Mouse (Mus musculus) limb, embryonic 10.5 days (tissue): ENCODE data around the gene Poll. TPM values are rescaled to one million over a fixed set of nuclear protein-coding genes. Genes with fewer than 3 reads are reported as not detected.

ENCODE experiments used
- DNase-seq: peaks from one replicate; pipeline ENCODE4 v3.0.0-alpha.2; 2017; ENCODE audit warnings: low spot score
- H3K27ac ChIP-seq: fragments of 300-500 bp; sonication (generic); 2 replicates; pipeline ENCODE4 v1.5.1; 2016; ENCODE audit warnings: mild to moderate bottlenecking
- H3K27me3 ChIP-seq: fragments of 300-500 bp; sonication (generic); 2 replicates; pipeline ENCODE4 v1.6.1; 2016; ENCODE audit warnings: low read depth, mild to moderate bottlenecking; ENCODE audit not compliant: poor library complexity, severe bottlenecking
- H3K36me3 ChIP-seq: fragments of 300-500 bp; sonication (generic); 2 replicates; pipeline ENCODE4 v1.6.1; 2016; ENCODE audit warnings: mild to moderate bottlenecking, moderate library complexity
- H3K4me1 ChIP-seq: fragments of 300-500 bp; sonication (generic); 2 replicates; pipeline ENCODE4 v1.6.1; 2016
- H3K4me3 ChIP-seq: fragments of 300-500 bp; sonication (generic); 2 replicates; pipeline ENCODE4 v1.5.1; 2016; ENCODE audit warnings: mild to moderate bottlenecking, moderate library complexity
- H3K9me3 ChIP-seq: fragments of 300-500 bp; sonication (generic); replicated peaks from 2 replicates; pipeline ENCODE4 v1.6.1; 2016; ENCODE audit warnings: mild to moderate bottlenecking
- WGBS: fragments of 180-500 bp; shearing (Covaris S2); methylation state at CpG from one replicate; pipeline ENCODE4 v1.1.7; 2016; 5-methylcytosine and 5-hydroxymethylcytosine counted together
- polyA plus RNA-seq: library from polyadenylated mRNA; unstranded; fragments of >200 nt; fragmentation: Nextera tagmentation; extraction: Ambion mirVana; gene quantifications from 2 replicates; pipeline ENCODE4 v1.2.1, GENCODE M21; 2016

Poll gene
- polyA plus RNA-seq, result 22.6 and 25.9 TPM in 2 replicates

DNA sequence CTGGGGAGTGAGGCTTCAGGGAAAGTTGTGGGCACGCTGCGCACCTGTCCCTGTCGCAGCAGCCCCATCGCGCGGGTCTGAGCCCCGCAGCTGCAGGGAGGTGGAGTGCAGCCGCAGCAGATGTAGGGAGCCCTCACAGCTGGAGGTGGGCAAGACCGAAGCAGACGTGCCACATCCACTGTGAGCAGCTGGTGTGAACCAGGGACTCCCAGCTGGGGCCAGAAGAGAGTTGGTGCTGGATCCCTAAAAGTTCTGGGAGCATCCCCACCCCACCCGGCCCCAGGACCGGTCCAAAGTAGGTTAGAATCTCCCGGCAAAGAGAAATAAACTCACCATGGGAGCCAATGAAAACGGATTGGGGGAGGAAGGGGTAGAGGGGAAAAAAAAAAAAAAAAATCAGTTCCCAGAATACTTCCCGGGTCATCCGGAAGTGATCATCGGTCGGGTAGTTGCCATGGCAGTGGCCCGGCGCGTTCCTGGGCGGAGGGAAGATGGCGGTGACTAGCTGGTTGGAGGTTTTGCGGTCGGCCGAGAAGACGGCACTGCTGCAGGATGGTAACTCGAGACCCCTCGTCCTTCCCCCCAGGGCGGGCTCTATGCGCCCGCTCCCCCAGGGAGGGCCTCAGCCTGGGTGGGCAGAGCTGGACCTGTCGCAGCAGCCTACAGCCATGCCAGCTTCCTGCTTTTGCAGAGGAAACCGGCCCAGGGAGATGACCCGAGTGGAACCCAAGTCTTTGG, at the start of gene Poll, which contains the start of gene Gm17018:
Gene Poll, minus strand, starts transcription at position 379 of the 738 bp plus-strand sequence.
Gene Gm17018, plus strand, starts transcription at position 463 of the 738 bp plus-strand sequence.
- peaks cover 23% of the 10 kb centered on the region for H3K4me1 ChIP-seq
- peak; percentile 93 for DNase-seq
- peak within 1 kb of the TSS; percentile 93 for H3K27ac ChIP-seq
- peak within 1 kb of the TSS; percentile 89 for H3K4me3 ChIP-seq
- H3K9me3 ChIP-seq, result no peaks in the 10 kb centered on the region
- H3K36me3 ChIP-seq, result peaks cover 28% of the 10 kb centered on the region
- under 1% methylated on average over 35 of the region's 35 CpGs for WGBS
- H3K27me3 ChIP-seq, result no peaks in the 10 kb centered on the region

DNA sequence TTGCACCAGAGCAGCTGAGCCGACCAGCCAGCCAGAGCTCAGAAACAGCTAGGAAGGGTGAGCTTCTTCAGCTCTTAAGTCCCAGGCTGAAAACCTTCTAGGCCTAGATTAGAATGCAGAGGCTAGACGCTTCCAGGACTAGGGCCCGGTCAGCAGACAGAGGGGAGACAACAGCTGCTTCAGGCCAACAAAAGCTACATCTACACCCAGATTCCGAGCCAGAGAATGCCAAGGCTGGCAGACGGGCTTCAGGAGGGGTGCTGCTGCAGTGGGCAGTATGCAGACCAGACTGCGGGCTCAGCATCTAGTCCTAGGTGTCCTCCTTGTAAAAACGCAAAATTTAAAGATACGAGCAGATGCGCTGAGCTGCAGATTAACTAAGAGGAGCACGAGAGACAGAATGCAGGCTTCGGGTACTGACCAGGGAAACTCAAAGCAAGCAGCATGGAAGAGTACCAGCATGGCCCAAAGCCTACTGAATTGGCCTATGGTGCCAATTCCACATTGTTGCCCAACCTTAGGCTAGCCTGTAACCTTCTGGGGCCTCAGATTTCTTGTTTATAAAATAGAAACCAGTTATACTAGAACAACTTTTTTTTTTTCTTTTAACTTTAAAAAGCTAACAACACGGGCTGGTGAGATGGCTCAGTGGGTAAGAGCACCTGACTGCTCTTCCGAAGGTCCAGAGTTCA, 48.5 kb upstream of the Poll start:
- peak overlapping the region; percentile 42; the same call in 1 of the 2 replicates for H3K27ac ChIP-seq
- H3K27me3 ChIP-seq, result no peaks in the 10 kb centered on the region
- H3K9me3 ChIP-seq, result no peaks in the 10 kb centered on the region

DNA sequence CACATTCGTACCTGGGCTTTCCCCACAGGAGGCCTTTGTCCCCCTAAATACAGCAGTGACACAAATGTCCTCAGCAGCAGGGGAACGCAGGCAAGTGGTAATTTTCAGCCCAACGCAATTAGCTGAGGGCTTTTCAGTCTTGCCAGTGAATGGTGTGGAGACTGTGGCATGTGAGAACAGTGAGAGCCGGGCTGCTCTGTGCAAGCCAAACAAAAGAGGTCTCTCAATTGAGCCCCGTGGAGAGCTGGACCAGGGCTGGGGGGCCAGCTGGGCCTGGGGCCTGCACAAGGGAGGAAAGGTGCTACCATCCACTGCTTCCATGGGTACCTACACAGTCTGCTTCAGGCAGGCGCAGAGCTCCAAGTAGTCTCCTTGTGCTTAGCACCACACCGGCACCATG, 47.1 kb upstream of the Poll start:
- no peaks in the 10 kb centered on the region for H3K36me3 ChIP-seq
- DNase-seq, result no peak
- H3K4me3 ChIP-seq, result no peak overlapping the region
- 30% methylated on average over 7 of the region's 7 CpGs for WGBS
- no peaks in the 10 kb centered on the region for H3K27me3 ChIP-seq
- H3K27ac ChIP-seq, result peak overlapping the region; percentile 84
- H3K4me1 ChIP-seq, result peaks cover 26% of the 10 kb centered on the region
- H3K9me3 ChIP-seq, result no peaks in the 10 kb centered on the region

More for the DNA sequence above, 48.5 kb upstream of the Poll start:
- DNase-seq, result no peak
- WGBS, result 90% methylated on average over 13 of the region's 13 CpGs
- H3K36me3 ChIP-seq, result no peaks in the 10 kb centered on the region
- H3K4me3 ChIP-seq, result no peak overlapping the region
- peaks cover 26% of the 10 kb centered on the region for H3K4me1 ChIP-seq

GRCm38 (mm10) chr19:45606701-45607100, 46.4 kb upstream of the Poll start:
- no peaks in the 10 kb centered on the region for H3K27me3 ChIP-seq
- H3K4me3 ChIP-seq, result no peak overlapping the region
- H3K27ac ChIP-seq, result peak overlapping the region; percentile 84; the same call in 1 of the 2 replicates
- no peak for DNase-seq
- H3K36me3 ChIP-seq, result 0 out of 2 replicates have a peak, but pooled peaks cover 6% of the 10 kb centered on the region
- no peaks in the 10 kb centered on the region for H3K9me3 ChIP-seq
- H3K4me1 ChIP-seq, result peaks cover 26% of the 10 kb centered on the region
- WGBS, result 78% methylated on average over 4 of the region's 4 CpGs

GRCm38 (mm10) chr19:45602606-45603005, 42.3 kb upstream of the Poll start:
- peaks cover 12% of the 10 kb centered on the region; the same call in 1 of the 2 replicates for H3K36me3 ChIP-seq
- 86% methylated on average over 5 of the region's 5 CpGs for WGBS
- no peak for DNase-seq
- H3K9me3 ChIP-seq, result no peaks in the 10 kb centered on the region
- no peak overlapping the region for H3K4me3 ChIP-seq
- H3K27ac ChIP-seq, result no peak overlapping the region
- peaks cover 10% of the 10 kb centered on the region for H3K4me1 ChIP-seq
- no peaks in the 10 kb centered on the region for H3K27me3 ChIP-seq

- WGBS, result 89% methylated on average over 4 of the region's 4 CpGs
- Histone ChIP-seq H3K27me3 (0 out of 2 replicates have a peak, but pooled peaks cover 3% of the 10 kb centered on the region), H3K4me3 (no peak overlapping the region), H3K36me3 (peaks cover 10% of the 10 kb centered on the region; the same call in 1 of the 2 replicates), H3K4me1 (peaks cover 13% of the 10 kb centered on the region), H3K9me3 (no peaks in the 10 kb centered on the region), H3K27ac (no peak overlapping the region)
- DNase-seq, result no peak
These were observed 36.8 kb upstream of the Poll start for GRCm38 (mm10) chr19:45597106-45597505.

- H3K27me3 ChIP-seq, result 0 out of 2 replicates have a peak, but pooled peaks cover 3% of the 10 kb centered on the region
- peaks cover 6% of the 10 kb centered on the region; the same call in 1 of the 2 replicates for H3K36me3 ChIP-seq
- peaks cover 13% of the 10 kb centered on the region for H3K4me1 ChIP-seq
- no peak for DNase-seq
- 74% methylated on average over 6 of the region's 6 CpGs for WGBS
- H3K27ac ChIP-seq, result no peak overlapping the region
- no peak overlapping the region for H3K4me3 ChIP-seq
- no peaks in the 10 kb centered on the region for H3K9me3 ChIP-seq
These were observed 36.1 kb upstream of the Poll start for GRCm38 (mm10) chr19:45596434-45596833.

DNA sequence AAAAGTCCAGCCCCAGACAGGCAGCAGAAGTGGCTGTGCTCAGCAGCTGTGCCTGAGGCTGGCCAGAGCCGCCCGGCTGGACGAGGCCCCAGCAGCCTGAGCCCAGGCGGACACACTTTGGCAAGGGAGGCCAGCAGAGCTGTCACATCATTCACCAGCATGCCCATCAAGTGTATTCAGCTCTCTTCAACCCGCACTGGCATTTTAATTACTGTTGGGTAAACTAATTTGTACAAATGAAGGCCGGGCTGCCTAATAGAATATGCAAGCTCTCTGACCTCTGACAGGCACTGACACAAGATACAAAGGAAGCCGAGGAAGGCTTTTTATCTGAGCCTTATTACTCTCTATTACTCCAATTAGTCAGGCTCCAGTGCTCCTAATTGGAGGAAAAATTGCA, 35.7 kb upstream of the Poll start:
- no peak for DNase-seq

GRCm38 (mm10) chr19:45595481-45595880, 35.1 kb upstream of the Poll start:
- Histone ChIP-seq H3K4me3 (no peak overlapping the region), H3K36me3 (peaks cover 6% of the 10 kb centered on the region; the same call in 1 of the 2 replicates), H3K4me1 (peaks cover 13% of the 10 kb centered on the region), H3K9me3 (no peaks in the 10 kb centered on the region), H3K27ac (no peak overlapping the region), H3K27me3 (0 out of 2 replicates have a peak, but pooled peaks cover 3% of the 10 kb centered on the region)
- 90% methylated on average over 6 of the region's 6 CpGs for WGBS
- DNase-seq, result no peak

More for the DNA sequence above, 35.7 kb upstream of the Poll start:
- Histone ChIP-seq H3K27ac (no peak overlapping the region), H3K4me1 (peaks cover 13% of the 10 kb centered on the region), H3K4me3 (no peak overlapping the region), H3K9me3 (no peaks in the 10 kb centered on the region), H3K27me3 (0 out of 2 replicates have a peak, but pooled peaks cover 3% of the 10 kb centered on the region), H3K36me3 (peaks cover 6% of the 10 kb centered on the region; the same call in 1 of the 2 replicates)
- 38% methylated on average over 7 of the region's 7 CpGs for WGBS

GRCm38 (mm10) chr19:45594079-45594478, 33.7 kb upstream of the Poll start:
- Histone ChIP-seq H3K9me3 (no peaks in the 10 kb centered on the region), H3K4me1 (peaks cover 13% of the 10 kb centered on the region), H3K36me3 (no peaks in the 10 kb centered on the region), H3K4me3 (no peak overlapping the region), H3K27ac (no peak overlapping the region), H3K27me3 (0 out of 2 replicates have a peak, but pooled peaks cover 3% of the 10 kb centered on the region)
- DNase-seq, result no peak
- WGBS, result 94% methylated on average over 7 of the region's 7 CpGs

GRCm38 (mm10) chr19:45592916-45593315, 32.6 kb upstream of the Poll start:
- DNase-seq, result no peak
- no peak overlapping the region for H3K27ac ChIP-seq
- H3K27me3 ChIP-seq, result 0 out of 2 replicates have a peak, but pooled peaks cover 3% of the 10 kb centered on the region
- H3K4me3 ChIP-seq, result no peak overlapping the region
- 90% methylated on average over 9 of the region's 9 CpGs for WGBS
- H3K4me1 ChIP-seq, result peaks cover 13% of the 10 kb centered on the region
- H3K36me3 ChIP-seq, result no peaks in the 10 kb centered on the region
- H3K9me3 ChIP-seq, result no peaks in the 10 kb centered on the region

GRCm38 (mm10) chr19:45591704-45592103, 31.4 kb upstream of the Poll start:
- Histone ChIP-seq H3K4me1 (peaks cover 15% of the 10 kb centered on the region), H3K27me3 (0 out of 2 replicates have a peak, but pooled peaks cover 3% of the 10 kb centered on the region), H3K27ac (no peak overlapping the region), H3K4me3 (no peak overlapping the region), H3K9me3 (no peaks in the 10 kb centered on the region), H3K36me3 (no peaks in the 10 kb centered on the region)
- 90% methylated on average over 7 of the region's 7 CpGs for WGBS
- no peak for DNase-seq
